Mouse (Mus musculus) forebrain, embryonic 10.5 days (tissue): ENCODE data around the gene Lemd1. TPM values are rescaled to one million over a fixed set of nuclear protein-coding genes. Genes with fewer than 3 reads are reported as not detected.

Experiments used
- DNase-seq: peaks from one replicate; pipeline ENCODE4 v3.0.0-alpha.2; 2017; ENCODE audit warnings: low spot score; ENCODE audit errors: extremely low spot score
- H3K27ac ChIP-seq: fragments of 300-500 bp; sonication (generic); 2 replicates; pipeline ENCODE4 v1.5.1; 2016; ENCODE audit warnings: mild to moderate bottlenecking
- H3K27me3 ChIP-seq: fragments of 300-500 bp; sonication (generic); 2 replicates; pipeline ENCODE4 v1.6.1; 2016; ENCODE audit warnings: mild to moderate bottlenecking; ENCODE audit not compliant: poor library complexity, severe bottlenecking
- H3K36me3 ChIP-seq: fragments of 300-500 bp; sonication (generic); replicated peaks from 2 replicates; pipeline ENCODE4 v1.6.1; 2016; ENCODE audit warnings: mild to moderate bottlenecking, moderate library complexity
- H3K4me1 ChIP-seq: fragments of 300-500 bp; sonication (generic); 2 replicates; pipeline ENCODE4 v1.6.1; 2016
- H3K4me3 ChIP-seq: fragments of 300-500 bp; sonication (generic); 2 replicates; pipeline ENCODE4 v1.5.1; 2016; ENCODE audit warnings: mild to moderate bottlenecking, moderate library complexity
- H3K9me3 ChIP-seq: fragments of 300-500 bp; sonication (generic); 2 replicates; pipeline ENCODE4 v1.6.1; 2016; ENCODE audit warnings: mild to moderate bottlenecking, moderate library complexity
- WGBS: fragments of 180-500 bp; shearing (Covaris S2); methylation state at CpG from one replicate; pipeline ENCODE4 v1.1.7; 2016; 5-methylcytosine and 5-hydroxymethylcytosine counted together
- polyA plus RNA-seq: library from polyadenylated mRNA; unstranded; fragments of >200 nt; fragmentation: Nextera tagmentation; extraction: Ambion mirVana; gene quantifications from 2 replicates; pipeline ENCODE4 v1.2.1, GENCODE M21; 2016

The Lemd1 gene
- polyA plus RNA-seq, 1 experiment from 2014 or later, result 4.2 TPM

DNA sequence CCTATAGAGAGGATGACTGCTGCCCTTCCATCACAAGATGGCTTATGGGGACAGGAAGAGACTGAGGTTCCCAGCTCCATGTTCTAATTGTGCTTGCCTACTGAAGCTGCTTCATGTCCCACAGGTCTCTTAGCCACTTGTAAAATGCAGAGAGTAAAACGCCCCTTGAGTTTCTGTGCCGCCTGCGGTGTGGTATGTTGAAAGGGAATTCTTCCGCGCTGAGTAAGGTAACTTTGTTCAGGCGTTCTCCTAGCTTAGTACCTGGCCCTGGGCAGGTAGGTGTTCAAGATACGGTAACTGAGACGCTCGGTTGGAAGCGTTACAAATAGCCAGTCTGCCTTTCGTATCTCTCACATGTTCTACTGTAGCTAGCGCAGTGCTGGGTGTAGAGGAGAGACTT lies 20.4 kb downstream of the Lemd1 start:
- H3K9me3 ChIP-seq, result no peaks in the 10 kb centered on the region
- WGBS, result 44% methylated on average over 12 of the region's 12 CpGs
- no peak overlapping the region for H3K27ac ChIP-seq
- H3K4me3 ChIP-seq, result 0 out of 2 replicates have a peak overlapping the region, but pooled peaks have one; percentile 51
- peaks cover 71% of the 10 kb centered on the region for H3K4me1 ChIP-seq
- H3K27me3 ChIP-seq, result peaks cover 63% of the 10 kb centered on the region
- no peak for DNase-seq
- no peaks in the 10 kb centered on the region for H3K36me3 ChIP-seq

DNA sequence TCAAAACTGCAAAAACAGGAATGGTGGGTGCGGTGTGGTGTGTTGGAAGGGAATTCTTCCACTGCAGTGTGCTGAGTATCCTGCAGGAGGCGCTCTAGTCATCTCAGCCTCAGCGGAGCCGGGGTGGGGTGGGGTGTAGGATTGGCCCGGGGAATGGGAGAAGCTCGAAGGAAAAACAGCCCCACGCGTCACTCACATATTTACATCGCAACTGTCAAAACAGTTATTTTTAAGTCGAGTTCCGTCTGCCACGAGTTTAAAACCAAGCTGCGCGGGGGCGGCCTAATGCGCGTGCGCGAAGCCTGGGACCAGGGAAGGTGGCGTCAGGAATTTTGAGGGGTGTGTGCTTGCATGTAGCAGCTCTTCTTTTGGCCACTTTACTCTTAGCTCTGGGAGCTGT lies 21.0 kb downstream of the Lemd1 start:
- peaks cover 66% of the 10 kb centered on the region for H3K4me1 ChIP-seq
- peak overlapping the region; percentile 66; the same call in 1 of the 2 replicates for H3K27ac ChIP-seq
- H3K4me3 ChIP-seq, result peak overlapping the region; percentile 51
- peak; percentile 74 for DNase-seq
- no peaks in the 10 kb centered on the region for H3K36me3 ChIP-seq
- H3K9me3 ChIP-seq, result no peaks in the 10 kb centered on the region
- peaks cover 66% of the 10 kb centered on the region for H3K27me3 ChIP-seq
- 3% methylated on average over 20 of the region's 20 CpGs for WGBS

- H3K27ac ChIP-seq, result no peak overlapping the region
- H3K27me3 ChIP-seq, result peaks cover 64% of the 10 kb centered on the region
- H3K9me3 ChIP-seq, result no peaks in the 10 kb centered on the region
- H3K36me3 ChIP-seq, result no peaks in the 10 kb centered on the region
- 47% methylated on average over 6 of the region's 6 CpGs for WGBS
- no peak for DNase-seq
- peaks cover 58% of the 10 kb centered on the region for H3K4me1 ChIP-seq
- no peak overlapping the region for H3K4me3 ChIP-seq
Observed at GRCm38 (mm10) chr1:132213076-132213475, 21.8 kb downstream of the Lemd1 start.

- Histone ChIP-seq H3K27ac (no peak overlapping the region), H3K4me1 (peaks cover 34% of the 10 kb centered on the region), H3K9me3 (no peaks in the 10 kb centered on the region), H3K27me3 (peaks cover 47% of the 10 kb centered on the region), H3K36me3 (no peaks in the 10 kb centered on the region), H3K4me3 (no peak overlapping the region)
- DNase-seq, result no peak
- 67% methylated on average over 3 of the region's 3 CpGs for WGBS
Observed at GRCm38 (mm10) chr1:132216276-132216675, 25.0 kb downstream of the Lemd1 start.

DNA sequence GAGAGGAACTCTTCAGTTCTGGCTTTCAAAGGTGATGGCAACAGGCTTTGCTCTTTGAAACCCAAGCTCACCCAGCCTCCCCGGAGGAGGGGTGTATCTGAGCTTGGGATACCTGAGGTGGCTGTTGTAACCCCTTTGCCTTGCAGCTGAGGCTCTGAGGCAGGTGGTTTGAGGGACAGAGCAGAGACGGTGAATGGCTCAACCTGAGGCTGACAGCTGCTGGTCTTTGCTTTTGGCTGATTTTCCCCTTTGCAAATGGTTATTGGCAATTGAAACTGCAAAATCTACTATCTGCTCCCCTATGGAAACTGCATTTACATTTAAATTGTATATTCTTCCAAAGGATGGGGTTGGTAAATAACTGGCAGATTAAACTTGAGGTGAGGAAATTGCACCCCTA lies 30.4 kb downstream of the Lemd1 start:
- H3K4me1 ChIP-seq, result peaks cover 17% of the 10 kb centered on the region
- H3K4me3 ChIP-seq, result no peak overlapping the region
- H3K27me3 ChIP-seq, result peaks cover 21% of the 10 kb centered on the region
- no peaks in the 10 kb centered on the region for H3K36me3 ChIP-seq
- WGBS, result 47% methylated on average over 2 of the region's 2 CpGs
- no peak for DNase-seq
- no peaks in the 10 kb centered on the region for H3K9me3 ChIP-seq
- H3K27ac ChIP-seq, result no peak overlapping the region

- DNase-seq, result no peak
- no peak overlapping the region for H3K27ac ChIP-seq
- peaks cover 19% of the 10 kb centered on the region for H3K27me3 ChIP-seq
- H3K9me3 ChIP-seq, result no peaks in the 10 kb centered on the region
- WGBS, result 37% methylated on average over 6 of the region's 6 CpGs
- no peak overlapping the region for H3K4me3 ChIP-seq
- H3K36me3 ChIP-seq, result no peaks in the 10 kb centered on the region
- H3K4me1 ChIP-seq, result peaks cover 17% of the 10 kb centered on the region
Observed at GRCm38 (mm10) chr1:132222166-132222565, 30.9 kb downstream of the Lemd1 start.

- no peaks in the 10 kb centered on the region for H3K36me3 ChIP-seq
- no peaks in the 10 kb centered on the region for H3K9me3 ChIP-seq
- peaks cover 11% of the 10 kb centered on the region for H3K4me1 ChIP-seq
- peaks cover 10% of the 10 kb centered on the region for H3K27me3 ChIP-seq
- no peak for DNase-seq
- H3K27ac ChIP-seq, result no peak overlapping the region
- WGBS, result 89% methylated on average over 11 of the region's 13 CpGs
- no peak overlapping the region for H3K4me3 ChIP-seq
Observed at GRCm38 (mm10) chr1:132226297-132227080, 35.3 kb downstream of the Lemd1 start.

- Histone ChIP-seq H3K27me3 (peaks cover 34% of the 10 kb centered on the region), H3K4me1 (peaks cover 8% of the 10 kb centered on the region), H3K27ac (no peak within 1 kb of the TSS), H3K36me3 (no peaks in the 10 kb centered on the region), H3K4me3 (no peak within 1 kb of the TSS), H3K9me3 (no peaks in the 10 kb centered on the region)
- no peak for DNase-seq
- WGBS, result 94% methylated on average over 3 of the region's 3 CpGs
Observed at GRCm38 (mm10) chr1:132229667-132230066, 38.4 kb downstream of the Lemd1 start, which contains the start of gene Gm10188. Gm10188 (minus strand) TSS chr1:132229767.

GRCm38 (mm10) chr1:132231470-132232274 lies 40.4 kb downstream of the Lemd1 start:
- H3K4me3 ChIP-seq, result no peak overlapping the region
- 31% methylated on average over 7 of the region's 7 CpGs for WGBS
- H3K27ac ChIP-seq, result peak overlapping the region; percentile 8; the same call in 1 of the 2 replicates
- H3K4me1 ChIP-seq, result peaks cover 8% of the 10 kb centered on the region
- H3K27me3 ChIP-seq, result peaks cover 42% of the 10 kb centered on the region
- H3K9me3 ChIP-seq, result no peaks in the 10 kb centered on the region
- H3K36me3 ChIP-seq, result no peaks in the 10 kb centered on the region
- no peak for DNase-seq

- Histone ChIP-seq H3K9me3 (no peaks in the 10 kb centered on the region), H3K4me3 (no peak overlapping the region), H3K27ac (no peak overlapping the region), H3K36me3 (no peaks in the 10 kb centered on the region), H3K27me3 (peaks cover 42% of the 10 kb centered on the region), H3K4me1 (peaks cover 8% of the 10 kb centered on the region)
- WGBS, result 21% methylated on average over 12 of the region's 12 CpGs
- peak; percentile 52 for DNase-seq
Observed at GRCm38 (mm10) chr1:132233566-132233965, 42.3 kb downstream of the Lemd1 start.

- H3K27me3 ChIP-seq, result peaks cover 42% of the 10 kb centered on the region
- H3K9me3 ChIP-seq, result no peaks in the 10 kb centered on the region
- H3K36me3 ChIP-seq, result no peaks in the 10 kb centered on the region
- H3K4me3 ChIP-seq, result no peak overlapping the region
- DNase-seq, result no peak
- WGBS, result 79% methylated on average over 9 of the region's 9 CpGs
- peaks cover 8% of the 10 kb centered on the region for H3K4me1 ChIP-seq
- H3K27ac ChIP-seq, result no peak overlapping the region
Observed at GRCm38 (mm10) chr1:132234757-132235273, 43.6 kb downstream of the Lemd1 start.

GRCm38 (mm10) chr1:132237585-132238159 lies 46.4 kb downstream of the Lemd1 start:
- Histone ChIP-seq H3K9me3 (no peaks in the 10 kb centered on the region), H3K27me3 (peaks cover 26% of the 10 kb centered on the region), H3K4me3 (no peak overlapping the region), H3K36me3 (no peaks in the 10 kb centered on the region), H3K4me1 (0 out of 2 replicates have a peak, but pooled peaks cover 2% of the 10 kb centered on the region), H3K27ac (no peak overlapping the region)
- DNase-seq, result peak; percentile 57
- WGBS, result 28% methylated on average over 6 of the region's 6 CpGs
